Mouse (Mus musculus) ovary, postnatal 36 days (tissue): Measurements from ENCODE around the gene Mgat5.

ENCODE experiments used
- DNase-seq: peaks from one replicate; pipeline ENCODE4 v3.0.0; 2022; ENCODE audit warnings: low spot score, mixed read lengths

Mgat5 gene

GRCm38 (mm10) chr1:127204817-127205485, at the start of gene Mgat5:
TSS of gene Mgat5 (plus strand) at chr1:127205015.
- DNase-seq: peak; percentile 89

- no peak for DNase-seq
Measured at GRCm38 (mm10) chr1:127160118-127160760, 44.6 kb upstream of the Mgat5 start.

- no peak for DNase-seq
Measured at GRCm38 (mm10) chr1:127164589-127165160, 40.1 kb upstream of the Mgat5 start.

DNA sequence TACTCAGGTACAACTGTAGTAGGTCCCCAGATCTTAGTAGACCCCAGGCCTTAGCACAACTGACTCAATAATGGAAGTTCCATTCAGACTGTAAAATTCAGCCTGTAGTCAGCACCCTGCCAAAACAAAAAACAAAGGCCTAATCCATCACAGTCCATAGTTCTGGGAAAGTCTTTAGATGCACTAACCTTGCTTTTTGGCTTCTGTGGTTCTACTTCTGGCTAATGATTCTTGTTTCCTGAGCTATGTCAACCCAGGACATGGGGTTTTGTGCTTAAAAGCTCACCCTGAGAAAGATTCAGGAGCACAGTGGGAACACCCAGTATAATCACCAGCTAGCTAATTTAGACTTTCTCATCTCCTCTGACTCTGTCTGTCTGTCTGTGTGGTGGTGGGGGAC, 38.3 kb upstream of the Mgat5 start:
- no peak for DNase-seq

- DNase-seq: no peak
Measured at GRCm38 (mm10) chr1:127167586-127167985, 37.2 kb upstream of the Mgat5 start.

DNA sequence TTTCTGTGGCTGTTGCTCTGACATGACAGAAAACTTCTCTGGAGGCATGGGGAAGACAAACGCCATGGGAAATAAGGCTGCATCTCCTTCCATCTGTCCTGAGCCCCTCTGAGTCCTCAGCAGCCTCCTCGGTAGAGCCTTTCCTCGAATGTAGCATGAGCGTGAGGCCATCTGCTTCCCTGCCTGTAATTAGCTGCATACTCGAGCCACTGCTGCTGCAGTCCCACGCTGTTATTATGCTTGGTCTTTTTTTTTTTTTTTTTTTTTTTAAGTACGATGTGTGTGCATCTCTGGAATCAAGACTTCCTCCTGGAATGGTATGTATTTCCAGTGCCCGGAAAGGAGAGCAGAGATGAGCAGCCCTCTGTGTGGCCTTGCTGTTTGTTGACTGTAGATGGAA, 36.6 kb upstream of the Mgat5 start:
- no peak for DNase-seq

GRCm38 (mm10) chr1:127169516-127169915, 35.3 kb upstream of the Mgat5 start:
- DNase-seq: no peak

- no peak for DNase-seq
Measured at GRCm38 (mm10) chr1:127171361-127171760, 33.5 kb upstream of the Mgat5 start.

- no peak for DNase-seq
Measured at GRCm38 (mm10) chr1:127173448-127173847, 31.4 kb upstream of the Mgat5 start.

GRCm38 (mm10) chr1:127192396-127192795, 12.4 kb upstream of the Mgat5 start:
- no peak for DNase-seq

DNA sequence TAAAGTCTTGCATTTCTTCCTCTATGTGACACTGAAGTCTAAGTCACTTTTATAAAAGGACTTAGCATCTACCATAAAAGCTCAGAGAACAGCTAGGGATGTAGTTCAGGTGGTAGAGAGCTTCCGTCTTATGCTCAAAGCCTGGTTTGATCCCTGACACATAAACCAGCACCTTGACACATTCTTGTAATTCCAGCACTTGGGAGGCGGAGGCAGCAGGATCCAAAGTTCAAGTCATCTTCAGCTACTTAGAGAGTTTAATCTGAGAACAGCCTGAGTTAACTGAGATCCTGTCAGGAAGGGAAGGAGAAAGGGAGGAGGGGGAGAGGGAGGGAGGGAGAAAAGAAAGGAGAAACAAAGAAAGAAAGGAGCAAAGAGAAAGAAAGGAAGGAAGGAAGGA, 5.6 kb upstream of the Mgat5 start:
- no peak for DNase-seq

DNA sequence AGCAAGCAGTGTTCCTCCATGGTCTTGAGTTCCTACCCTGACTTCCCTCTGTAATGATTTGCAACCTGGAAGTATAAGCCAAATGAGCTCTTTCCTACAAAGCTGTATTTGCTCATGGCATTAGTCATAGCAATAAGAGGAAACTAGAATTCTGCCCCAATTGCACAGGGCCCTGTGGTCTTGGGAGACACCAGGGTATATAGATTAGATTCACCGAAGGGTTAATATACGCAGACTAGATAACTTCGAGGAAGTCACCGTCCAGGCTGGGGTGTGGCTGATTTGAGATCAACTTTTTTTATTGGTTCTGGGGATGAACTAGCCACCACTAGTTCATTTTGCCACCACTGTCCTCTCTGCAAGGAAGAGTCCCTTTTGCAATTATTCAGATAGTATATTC, 2.5 kb upstream of the Mgat5 start:
- no peak for DNase-seq

- no peak for DNase-seq
Measured at GRCm38 (mm10) chr1:127203231-127203764, 1.5 kb upstream of the Mgat5 start.

DNA sequence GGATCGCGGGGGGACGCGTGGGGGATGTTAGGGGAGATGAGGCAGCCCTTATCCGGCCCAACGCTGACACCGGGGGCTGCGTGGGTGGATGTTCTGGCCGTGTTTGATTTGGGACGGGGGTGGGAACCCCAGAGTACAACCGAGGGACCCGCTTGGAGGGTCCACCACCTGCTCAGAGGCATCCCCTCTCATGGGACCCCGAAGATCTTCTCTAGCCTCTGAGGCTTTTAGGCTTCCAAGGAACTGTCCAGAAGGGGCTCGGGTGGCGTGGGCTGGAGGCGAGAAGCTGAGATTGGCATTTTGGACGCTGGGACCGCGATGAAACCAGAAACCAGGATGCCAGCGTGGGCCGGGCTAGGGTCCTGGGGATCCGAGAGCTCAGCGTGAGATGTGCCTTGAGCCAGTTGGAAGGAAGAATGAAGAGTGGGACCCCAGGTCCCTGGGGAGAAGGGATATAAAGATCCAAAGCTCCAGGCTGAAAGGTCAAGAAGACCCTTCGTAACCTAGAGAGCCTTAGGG, 745 bp downstream of the Mgat5 start:
- peak; percentile 14 for DNase-seq

GRCm38 (mm10) chr1:127206020-127206641, 1.3 kb downstream of the Mgat5 start:
- peak; percentile 52 for DNase-seq

DNA sequence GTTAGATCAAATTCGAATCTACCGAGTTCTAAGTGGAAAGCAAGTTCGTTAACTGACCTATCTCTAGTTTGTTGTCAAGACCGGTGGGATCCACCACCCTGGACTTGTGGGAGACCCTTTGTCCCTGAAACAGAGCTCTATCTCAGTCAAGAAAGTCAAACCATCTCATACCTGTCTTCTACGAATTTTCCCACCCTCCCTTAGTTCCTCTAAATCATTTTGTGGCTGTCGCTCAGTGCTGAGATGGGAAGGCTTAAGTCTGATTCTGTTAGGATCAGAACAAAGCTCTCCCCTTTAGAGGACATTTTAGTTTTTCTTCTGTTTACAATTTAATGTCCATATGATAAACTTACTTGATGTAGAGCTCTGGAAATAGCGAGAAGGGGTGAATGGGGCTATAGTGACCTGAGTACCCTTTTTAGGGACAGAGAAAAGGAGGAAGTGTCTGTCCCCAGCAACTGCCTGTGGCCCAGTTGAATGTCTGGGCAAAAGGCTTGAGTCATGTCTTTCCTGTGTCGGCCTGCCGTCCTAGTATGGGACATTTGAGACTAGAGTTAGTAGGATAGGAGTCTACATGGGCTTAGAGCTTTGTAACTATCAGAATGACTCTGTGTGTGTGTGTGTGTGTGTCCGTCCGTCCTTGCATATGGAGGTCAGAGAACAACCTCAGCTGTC, 2.2 kb downstream of the Mgat5 start:
- DNase-seq: no peak

DNA sequence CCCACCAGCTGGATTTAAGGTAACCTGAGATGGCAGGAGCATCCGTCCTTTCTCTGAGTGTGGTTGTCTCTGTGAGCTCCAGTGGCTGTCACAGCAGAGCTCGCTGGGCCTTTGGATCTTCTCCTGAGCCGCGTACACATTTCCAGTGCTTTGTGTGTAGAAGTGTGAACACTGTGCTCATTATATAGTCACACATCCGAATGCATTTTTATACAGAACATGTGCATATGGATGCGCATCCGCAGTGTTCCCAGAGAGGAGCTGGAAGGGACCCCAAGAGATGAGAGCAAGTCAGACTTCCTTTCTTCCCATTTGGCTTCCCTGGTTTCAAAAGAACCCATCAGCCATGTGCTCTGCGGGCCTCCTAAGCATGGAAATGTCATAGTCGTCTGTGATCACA, 3.4 kb downstream of the Mgat5 start:
- DNase-seq: no peak

- no peak for DNase-seq
Measured at GRCm38 (mm10) chr1:127212812-127213211, 8.0 kb downstream of the Mgat5 start.

GRCm38 (mm10) chr1:127213434-127213833, 8.6 kb downstream of the Mgat5 start:
- no peak for DNase-seq

DNA sequence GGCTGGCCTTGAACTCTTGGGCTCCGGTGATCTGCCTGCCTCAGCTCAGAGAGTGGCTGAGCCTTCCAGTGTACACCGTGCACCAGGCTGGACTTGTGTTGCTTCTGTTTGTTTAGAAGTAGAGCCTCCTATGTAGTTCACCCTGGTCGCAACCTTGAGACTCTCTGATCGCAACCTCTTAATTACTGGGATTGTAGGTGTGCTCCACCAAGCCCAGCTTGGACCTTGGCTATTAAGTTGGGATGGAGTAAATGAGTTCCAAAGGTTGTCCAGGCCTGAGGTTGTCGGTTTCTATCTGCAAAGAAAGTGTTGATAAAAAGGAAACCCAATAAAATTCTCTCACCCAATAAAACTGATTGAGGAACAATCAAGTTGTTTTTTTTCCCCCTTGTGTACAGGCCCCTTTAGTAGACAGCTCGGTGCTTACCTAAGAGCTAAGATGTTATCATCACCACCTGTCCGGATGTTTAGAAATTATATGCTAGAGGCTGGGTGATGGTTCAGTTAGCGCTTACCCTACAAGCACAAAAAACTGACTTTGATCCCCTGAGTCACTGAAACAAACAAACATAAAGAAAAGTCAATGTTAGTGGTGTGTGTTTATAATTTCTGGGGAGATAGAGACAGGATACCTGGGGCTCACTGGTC, 9.9 kb downstream of the Mgat5 start:
- no peak for DNase-seq

DNA sequence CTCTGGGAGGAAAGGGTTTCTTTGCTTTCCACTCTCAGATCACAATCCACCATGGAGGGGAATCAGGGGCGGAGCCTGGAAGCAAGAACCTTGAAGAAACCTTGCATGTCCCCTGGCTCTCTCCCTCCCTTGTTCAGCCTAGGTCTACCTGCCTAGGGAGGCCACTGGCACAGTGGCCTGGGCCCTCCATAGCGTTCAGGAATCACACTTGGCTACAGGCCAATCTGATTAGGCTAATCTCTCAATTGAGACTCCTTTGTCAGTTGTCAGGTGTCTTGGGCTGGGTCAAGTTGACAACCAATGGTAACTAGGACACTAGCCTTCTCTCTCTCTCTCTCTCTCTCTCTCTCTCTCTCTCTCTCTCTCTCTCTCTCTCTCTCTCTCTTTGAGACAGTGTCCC, 12.2 kb downstream of the Mgat5 start:
- no peak for DNase-seq

- no peak for DNase-seq
Measured at GRCm38 (mm10) chr1:127217665-127218064, 12.8 kb downstream of the Mgat5 start.
